Mouse (Mus musculus): Measurements from ENCODE around the gene Chtop. TPM values are rescaled to one million over a fixed set of nuclear protein-coding genes. Genes with fewer than 3 reads are reported as not detected.

Gene Chtop
- polyA plus RNA-seq, 1 experiment from 2014 or later, result 65.8 TPM

DNA sequence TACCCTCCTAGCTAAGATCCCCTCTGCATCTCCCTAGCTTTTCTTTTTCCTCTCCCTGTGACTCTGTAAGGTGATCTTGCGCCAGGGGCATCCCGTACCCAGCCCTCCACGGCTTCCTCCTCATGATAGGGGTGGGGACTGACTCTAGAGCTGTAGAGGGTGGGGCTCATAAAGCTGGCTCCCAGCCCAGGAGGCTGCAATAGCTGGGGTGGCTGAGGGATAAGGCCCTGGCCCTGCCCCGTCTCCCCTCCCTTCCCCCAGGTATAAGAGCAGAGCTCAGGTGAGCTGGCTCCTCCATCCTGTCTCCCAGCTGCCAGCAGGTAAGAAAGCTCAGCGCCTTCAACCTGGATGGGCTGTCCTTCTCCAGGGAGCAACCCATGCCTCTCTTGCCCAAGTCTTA is 17.3 kb upstream of the Chtop start, which contains the start of gene S100a14:
Gene S100a14 (plus strand): TSS at position 277 of the 400 bp plus-strand sequence.
- DNase-seq (no peak), ATAC-seq (ENCODE audit: low read depth) (no peak)
- Histone ChIP-seq H3K27me3 (no peaks in the 10 kb centered on the region), H3K27ac (no peak within 1 kb of the TSS), H3K9me3 (replicated peaks) (no peaks in the 10 kb centered on the region), H3K36me3 (no peaks in the 10 kb centered on the region), H3K4me1 (replicated peaks) (no peaks in the 10 kb centered on the region), H3K4me3 (replicated peaks) (no peak within 1 kb of the TSS), H3K4me2 (no peak within 1 kb of the TSS), H3K9ac (no peak within 1 kb of the TSS)
- 50% methylated on average over 5 of the region's 5 CpGs for WGBS (ENCODE audit: insufficient replicate concordance)

DNA sequence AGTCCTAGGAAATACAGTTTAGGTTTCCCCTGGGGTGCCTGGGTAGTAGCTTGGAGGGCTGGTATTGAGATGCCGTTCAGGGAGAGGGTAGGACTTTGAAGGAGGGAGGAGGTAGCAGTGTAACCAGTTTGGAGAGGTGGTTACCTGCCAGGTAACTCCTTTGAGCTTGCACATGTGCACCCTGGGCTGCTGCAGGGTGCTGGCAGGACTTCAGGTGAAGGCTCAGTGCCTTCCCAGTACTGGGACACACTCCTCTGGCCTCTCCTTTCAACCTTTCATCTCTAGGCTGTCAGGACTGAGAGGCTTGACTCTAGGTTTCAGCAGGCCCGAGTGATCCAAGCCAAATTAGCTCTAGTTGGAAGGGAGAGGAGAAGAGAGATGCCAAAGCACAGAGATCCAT is 16.8 kb upstream of the Chtop start:
- WGBS (ENCODE audit: insufficient replicate concordance), result 56% methylated on average over 2 of the region's 2 CpGs
- Histone ChIP-seq H3K9me3 (replicated peaks) (no peaks in the 10 kb centered on the region), H3K4me2 (no peak overlapping the region), H3K9ac (no peak overlapping the region), H3K4me1 (replicated peaks) (no peaks in the 10 kb centered on the region), H3K36me3 (no peaks in the 10 kb centered on the region), H3K27ac (no peak overlapping the region), H3K27me3 (no peaks in the 10 kb centered on the region), H3K4me3 (replicated peaks) (no peak overlapping the region)
- DNase-seq, result no peak
- no peak for ATAC-seq (ENCODE audit: low read depth)

DNA sequence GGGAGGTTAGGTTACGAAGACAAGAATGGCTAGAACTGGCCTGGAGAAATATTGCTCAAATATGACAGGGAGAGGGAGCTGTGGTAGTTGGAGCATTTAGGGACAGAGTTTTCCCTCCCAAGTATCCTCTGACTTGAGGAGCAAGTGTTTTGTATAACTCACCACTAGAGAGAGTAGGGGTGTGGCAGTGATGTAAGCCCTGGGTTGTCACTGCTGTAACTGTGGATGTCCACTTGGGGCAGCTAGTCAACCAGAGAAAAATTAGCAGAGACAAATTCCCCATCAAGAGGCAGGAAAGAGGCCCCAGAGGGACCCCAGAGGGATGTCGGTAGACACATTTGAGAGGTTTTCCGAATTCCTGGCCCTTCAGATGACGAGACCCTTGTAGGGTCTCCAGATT is 16.1 kb upstream of the Chtop start:
- 42% methylated on average over 4 of the region's 4 CpGs for WGBS (ENCODE audit: insufficient replicate concordance)
- H3K9me3 ChIP-seq (replicated peaks), result no peaks in the 10 kb centered on the region
- no peak overlapping the region for H3K4me2 ChIP-seq
- no peaks in the 10 kb centered on the region for H3K27me3 ChIP-seq
- H3K36me3 ChIP-seq, result no peaks in the 10 kb centered on the region
- H3K4me3 ChIP-seq (replicated peaks), result no peak overlapping the region
- ATAC-seq (ENCODE audit: low read depth) (no peak), DNase-seq (no peak)
- no peak overlapping the region for H3K9ac ChIP-seq
- H3K4me1 ChIP-seq (replicated peaks), result no peaks in the 10 kb centered on the region
- H3K27ac ChIP-seq, result no peak overlapping the region

DNA sequence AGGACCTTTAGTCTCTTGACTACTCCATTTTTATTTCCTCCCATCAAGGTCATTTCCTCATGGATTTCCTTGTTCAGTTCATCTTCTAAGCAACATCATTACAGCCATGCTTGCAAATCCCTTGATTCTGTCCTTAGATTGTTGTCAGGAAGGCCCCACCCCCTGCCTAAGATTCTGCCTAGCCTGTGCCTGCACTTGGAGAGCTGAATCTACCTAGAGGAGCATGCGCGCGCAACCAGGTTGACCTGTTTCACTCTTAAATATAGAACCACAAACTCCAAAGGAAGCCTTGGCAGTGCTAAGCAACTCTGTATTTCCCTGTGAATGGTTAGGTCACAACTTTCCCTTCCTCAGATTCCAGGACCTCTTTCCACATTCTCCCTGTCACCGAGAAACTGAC is 8.4 kb upstream of the Chtop start:
- DNase-seq (no peak), ATAC-seq (ENCODE audit: low read depth) (no peak)
- Histone ChIP-seq H3K9ac (no peak overlapping the region), H3K4me2 (no peak overlapping the region), H3K4me1 (replicated peaks) (peaks cover 29% of the 10 kb centered on the region), H3K36me3 (no peaks in the 10 kb centered on the region), H3K27me3 (peaks cover 8% of the 10 kb centered on the region; the same call in 1 of the 2 replicates), H3K4me3 (replicated peaks) (no peak overlapping the region), H3K27ac (no peak overlapping the region), H3K9me3 (replicated peaks) (no peaks in the 10 kb centered on the region)
- WGBS (ENCODE audit: insufficient replicate concordance), result 81% methylated on average over 4 of the region's 4 CpGs

DNA sequence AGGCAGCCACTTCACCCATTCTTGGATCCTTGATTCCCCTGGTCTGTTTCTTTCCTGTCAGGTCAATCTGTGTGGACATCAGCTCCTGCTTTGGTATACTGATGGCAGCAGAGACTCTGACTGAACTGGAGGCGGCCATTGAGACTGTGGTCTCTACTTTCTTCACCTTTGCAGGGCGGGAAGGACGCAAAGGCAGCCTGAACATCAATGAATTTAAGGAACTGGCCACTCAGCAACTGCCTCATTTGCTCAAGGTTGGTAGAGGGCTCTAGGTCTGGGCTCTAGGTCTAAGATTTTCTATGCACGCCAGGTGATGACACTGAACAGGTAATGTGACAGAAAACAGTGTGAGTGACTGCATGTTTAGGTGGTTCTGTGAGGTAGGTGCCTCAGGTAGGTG is 6.5 kb upstream of the Chtop start:
- no peak overlapping the region for H3K27ac ChIP-seq
- no peak overlapping the region for H3K9ac ChIP-seq
- 75% methylated on average over 4 of the region's 4 CpGs for WGBS (ENCODE audit: insufficient replicate concordance)
- peaks cover 29% of the 10 kb centered on the region for H3K4me1 ChIP-seq (replicated peaks)
- peaks cover 8% of the 10 kb centered on the region; the same call in 1 of the 2 replicates for H3K27me3 ChIP-seq
- no peak for DNase-seq
- no peak overlapping the region for H3K4me3 ChIP-seq (replicated peaks)
- H3K9me3 ChIP-seq (replicated peaks), result no peaks in the 10 kb centered on the region
- H3K4me2 ChIP-seq, result peak overlapping the region; percentile 92
- H3K36me3 ChIP-seq, result no peaks in the 10 kb centered on the region
- no peak for ATAC-seq (ENCODE audit: low read depth)

DNA sequence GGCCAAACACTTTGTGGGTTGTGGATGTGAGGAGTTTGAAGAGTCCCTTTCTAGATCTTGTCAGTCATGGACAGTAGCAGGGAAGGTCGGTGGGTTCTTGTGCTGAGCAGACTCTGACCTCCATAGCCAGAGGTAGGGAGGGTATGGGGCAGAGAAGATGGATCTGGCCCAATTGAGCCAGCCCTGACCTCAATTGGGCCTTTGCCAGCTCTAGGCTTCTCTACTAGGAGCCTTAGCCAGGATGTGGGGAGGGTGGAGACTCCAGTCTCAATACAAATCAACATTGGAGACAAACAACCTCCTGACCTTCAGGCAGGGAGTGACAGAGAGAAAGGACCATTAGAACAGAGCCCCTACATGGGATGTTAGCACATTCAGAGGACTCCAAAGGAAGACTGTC is 5.9 kb upstream of the Chtop start:
- H3K27ac ChIP-seq, result no peak overlapping the region
- DNase-seq, result no peak
- H3K4me2 ChIP-seq, result peak overlapping the region; percentile 92
- peaks cover 29% of the 10 kb centered on the region for H3K4me1 ChIP-seq (replicated peaks)
- H3K9ac ChIP-seq, result peak overlapping the region; percentile 70
- WGBS (ENCODE audit: insufficient replicate concordance), result 23% methylated on average over 1 of the region's 1 CpGs
- peak overlapping the region; percentile 64 for H3K4me3 ChIP-seq (replicated peaks)
- ATAC-seq (ENCODE audit: low read depth), result 0 out of 2 replicates have a peak, but pooled peaks have one; percentile 4
- H3K9me3 ChIP-seq (replicated peaks), result no peaks in the 10 kb centered on the region
- H3K27me3 ChIP-seq, result peaks cover 8% of the 10 kb centered on the region; the same call in 1 of the 2 replicates
- no peaks in the 10 kb centered on the region for H3K36me3 ChIP-seq

GRCm38 (mm10) chr3:90514691-90515090 is 5.4 kb upstream of the Chtop start:
- under 1% methylated on average over 10 of the region's 10 CpGs for WGBS (ENCODE audit: insufficient replicate concordance)

GRCm38 (mm10) chr3:90513796-90514590 is 4.7 kb upstream of the Chtop start, which contains the start of the genes S100a1 and S100a13:
Gene S100a1 (minus strand): TSS chr3:90514392.
Gene S100a13 (plus strand): TSS chr3:90514435.
- Histone ChIP-seq H3K36me3 (no peaks in the 10 kb centered on the region), H3K9me3 (replicated peaks) (no peaks in the 10 kb centered on the region), H3K27me3 (peaks cover 8% of the 10 kb centered on the region; the same call in 1 of the 2 replicates), H3K4me3 (replicated peaks) (peak within 1 kb of the TSS; percentile 64), H3K4me2 (peak within 1 kb of the TSS; percentile 92), H3K27ac (0 out of 2 replicates have a peak within 1 kb of the TSS, but pooled peaks have one; percentile 11), H3K9ac (peak within 1 kb of the TSS; percentile 70), H3K4me1 (replicated peaks) (peaks cover 33% of the 10 kb centered on the region)
- peak; percentile 47 for DNase-seq
- WGBS (ENCODE audit: insufficient replicate concordance), result 3% methylated on average over 25 of the region's 25 CpGs
- peak; percentile 37 for ATAC-seq (ENCODE audit: low read depth)

More at GRCm38 (mm10) chr3:90514691-90515090, 5.4 kb upstream of the Chtop start:
- peaks cover 8% of the 10 kb centered on the region; the same call in 1 of the 2 replicates for H3K27me3 ChIP-seq
- no peak overlapping the region for H3K27ac ChIP-seq
- DNase-seq (peak; percentile 60), ATAC-seq (ENCODE audit: low read depth) (peak; percentile 86)
- peak overlapping the region; percentile 70 for H3K9ac ChIP-seq
- peak overlapping the region; percentile 92 for H3K4me2 ChIP-seq
- no peaks in the 10 kb centered on the region for H3K9me3 ChIP-seq (replicated peaks)
- H3K36me3 ChIP-seq, result no peaks in the 10 kb centered on the region
- H3K4me3 ChIP-seq (replicated peaks), result peak overlapping the region; percentile 64
- H3K4me1 ChIP-seq (replicated peaks), result peaks cover 31% of the 10 kb centered on the region

GRCm38 (mm10) chr3:90512948-90513642 is 3.8 kb upstream of the Chtop start:
- Histone ChIP-seq H3K27ac (no peak overlapping the region), H3K9me3 (replicated peaks) (no peaks in the 10 kb centered on the region), H3K4me1 (replicated peaks) (peaks cover 36% of the 10 kb centered on the region), H3K4me2 (peak overlapping the region; percentile 92; the same call in 1 of the 2 replicates), H3K9ac (peak overlapping the region; percentile 70; the same call in 1 of the 2 replicates), H3K36me3 (no peaks in the 10 kb centered on the region), H3K4me3 (replicated peaks) (no peak overlapping the region), H3K27me3 (peaks cover 8% of the 10 kb centered on the region; the same call in 1 of the 2 replicates)
- 64% methylated on average over 9 of the region's 9 CpGs for WGBS (ENCODE audit: insufficient replicate concordance)
- DNase-seq, result no peak
- no peak for ATAC-seq (ENCODE audit: low read depth)

DNA sequence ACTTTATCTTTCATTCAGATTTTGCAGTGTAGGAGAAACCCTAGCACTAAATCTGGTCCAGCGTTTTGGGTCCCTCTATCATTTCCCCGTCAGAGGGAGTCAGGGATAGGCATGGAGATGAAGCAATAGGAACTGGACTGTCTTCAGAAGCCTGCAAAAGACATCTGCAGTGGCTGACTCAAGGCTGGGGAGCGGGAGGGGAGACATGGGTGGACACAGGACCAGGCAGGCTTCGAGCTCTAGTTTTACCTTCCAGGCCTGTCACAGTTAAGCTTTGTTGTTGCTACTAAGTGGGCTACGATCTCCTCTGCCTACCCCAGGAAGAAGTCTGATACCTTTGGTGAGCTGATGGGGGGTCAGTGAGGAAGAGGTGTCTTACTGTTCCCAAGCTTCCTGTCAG is 3.0 kb upstream of the Chtop start:
- Histone ChIP-seq H3K4me3 (replicated peaks) (no peak overlapping the region), H3K9me3 (replicated peaks) (no peaks in the 10 kb centered on the region), H3K4me1 (replicated peaks) (peaks cover 45% of the 10 kb centered on the region), H3K9ac (no peak overlapping the region), H3K36me3 (peaks cover 6% of the 10 kb centered on the region), H3K27ac (no peak overlapping the region), H3K27me3 (peaks cover 8% of the 10 kb centered on the region; the same call in 1 of the 2 replicates), H3K4me2 (no peak overlapping the region)
- no peak for DNase-seq
- WGBS (ENCODE audit: insufficient replicate concordance), result 67% methylated on average over 5 of the region's 5 CpGs
- ATAC-seq (ENCODE audit: low read depth), result no peak

DNA sequence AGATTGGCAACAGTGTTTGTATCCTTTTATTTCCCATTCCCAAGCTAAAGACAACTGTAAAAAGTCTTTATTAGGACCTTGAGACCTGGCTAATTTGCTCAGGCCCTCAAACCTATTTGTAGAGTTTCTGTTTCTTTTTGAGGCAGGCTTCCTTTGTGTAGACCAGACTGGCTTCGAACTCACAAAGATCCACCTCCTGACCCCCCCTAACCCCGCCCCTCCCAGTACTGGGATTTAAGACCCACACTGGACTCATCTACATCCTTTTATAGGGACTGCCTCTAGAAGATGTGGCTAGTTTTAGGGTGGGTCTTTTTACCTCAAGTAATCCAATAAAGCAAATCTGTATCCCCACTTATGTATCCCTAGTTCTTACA is 437 bp upstream of the Chtop start:
- WGBS (ENCODE audit: insufficient replicate concordance), result 7% methylated on average over 2 of the region's 2 CpGs
- Histone ChIP-seq H3K4me1 (replicated peaks) (peaks cover 38% of the 10 kb centered on the region), H3K9ac (peak overlapping the region; percentile 44; the same call in 1 of the 2 replicates)

More for the DNA sequence above, 437 bp upstream of the Chtop start:
- peaks cover 8% of the 10 kb centered on the region; the same call in 1 of the 2 replicates for H3K27me3 ChIP-seq
- H3K4me2 ChIP-seq, result peak overlapping the region; percentile 91
- DNase-seq (no peak), ATAC-seq (ENCODE audit: low read depth) (no peak)
- peak overlapping the region; percentile 93 for H3K4me3 ChIP-seq (replicated peaks)
- peaks cover 31% of the 10 kb centered on the region for H3K36me3 ChIP-seq
- H3K9me3 ChIP-seq (replicated peaks), result no peaks in the 10 kb centered on the region
- peak overlapping the region; percentile 37; the same call in 1 of the 2 replicates for H3K27ac ChIP-seq
